Mouse (Mus musculus): ENCODE measurements around the gene Gsdma3. TPM values are rescaled to one million over a fixed set of nuclear protein-coding genes. Genes with fewer than 3 reads are reported as not detected.
"Not testable (repeated sequence)": the region's sequence is repeated elsewhere in the genome, so short reads cannot be mapped to it uniquely, and the experiment has no call there.

Gene Gsdma3
- polyA plus RNA-seq, 1 experiment from 2014 or later, result not detected

DNA sequence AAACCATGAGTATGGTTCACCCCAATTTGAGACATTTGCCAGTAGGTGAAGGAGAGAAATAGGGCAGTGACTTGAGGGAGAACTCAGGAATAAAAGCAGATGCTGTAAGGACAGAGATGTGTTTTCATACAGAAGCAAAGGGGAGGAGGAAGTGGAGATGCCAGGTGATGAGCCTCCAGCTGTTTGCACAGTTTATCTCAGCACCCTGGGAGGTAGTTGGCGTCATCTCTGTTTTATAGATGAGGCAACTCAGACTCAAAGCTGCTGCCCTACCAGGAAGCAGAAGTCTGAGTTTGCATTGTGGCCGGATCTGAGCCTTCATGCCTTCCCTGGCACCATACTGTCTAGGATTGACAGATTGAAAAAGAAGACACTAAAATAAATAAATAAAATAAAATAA, 42.8 kb downstream of the Gsdma3 start:
- Histone ChIP-seq H3K9ac (ENCODE audit: low read depth, low read length) (no peak overlapping the region), H3K27me3 (ENCODE audit: control insufficient read depth, insufficient read depth, low read length) (peaks cover 5% of the 10 kb centered on the region; the same call in 1 of the 2 replicates), H3K4me3 (ENCODE audit: low read depth, low read length) (no peak overlapping the region), H3K4me1 (replicated peaks; ENCODE audit: control insufficient read depth, insufficient read depth, low read length) (no peaks in the 10 kb centered on the region), H3K27ac (ENCODE audit: low read depth, low read length) (no peak overlapping the region), H3K36me3 (ENCODE audit: control insufficient read depth, insufficient read depth, low read length) (no peaks in the 10 kb centered on the region), H3K9me3 (ENCODE audit: control insufficient read depth, low read length) (no peaks in the 10 kb centered on the region), H3K4me2 (replicated peaks; ENCODE audit: low read depth, low read length) (no peak overlapping the region)
- no peak for ATAC-seq (ENCODE audit: low FRiP score)
- 75% methylated on average over 2 of the region's 2 CpGs for WGBS
- DNase-seq (ENCODE audit: low spot score), result no peak

DNA sequence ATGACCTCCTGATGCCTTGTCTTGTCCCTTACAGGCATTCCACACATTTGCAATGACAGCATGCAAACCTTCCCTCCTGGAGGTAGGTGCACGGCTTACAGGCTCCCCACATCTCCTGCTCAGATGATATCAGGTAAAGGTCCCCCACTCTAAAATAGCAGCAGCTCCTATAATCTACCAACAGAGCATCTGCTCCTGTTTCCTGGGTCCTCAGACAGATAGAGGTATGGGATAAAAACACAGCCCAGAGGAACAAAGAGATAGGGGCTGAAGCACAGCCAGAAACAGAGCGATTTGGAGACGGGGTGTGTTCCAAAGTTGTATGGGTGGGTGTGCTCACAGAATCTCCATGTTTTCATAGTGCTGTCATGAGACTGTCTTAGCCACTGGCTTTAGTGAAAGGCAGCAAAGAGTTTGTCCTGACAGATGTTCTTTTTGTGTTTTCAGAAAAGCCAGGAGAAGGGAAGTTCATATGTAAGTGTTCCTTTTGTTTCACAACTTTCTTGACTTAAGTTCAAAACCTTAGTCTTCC, 45.2 kb downstream of the Gsdma3 start:
- Histone ChIP-seq H3K4me2 (replicated peaks; ENCODE audit: low read depth, low read length) (no peak overlapping the region), H3K36me3 (ENCODE audit: control insufficient read depth, insufficient read depth, low read length) (no peaks in the 10 kb centered on the region), H3K4me1 (replicated peaks; ENCODE audit: control insufficient read depth, insufficient read depth, low read length) (no peaks in the 10 kb centered on the region), H3K27ac (ENCODE audit: low read depth, low read length) (no peak overlapping the region), H3K9ac (ENCODE audit: low read depth, low read length) (no peak overlapping the region), H3K9me3 (ENCODE audit: control insufficient read depth, low read length) (no peaks in the 10 kb centered on the region), H3K4me3 (ENCODE audit: low read depth, low read length) (no peak overlapping the region), H3K27me3 (ENCODE audit: control insufficient read depth, insufficient read depth, low read length) (peaks cover 5% of the 10 kb centered on the region; the same call in 1 of the 2 replicates)
- ATAC-seq (ENCODE audit: low FRiP score) (no peak), DNase-seq (ENCODE audit: low spot score) (no peak)
- WGBS, result 71% methylated on average over 3 of the region's 3 CpGs

GRCm38 (mm10) chr11:98671857-98672256, 45.7 kb downstream of the Gsdma3 start:
- no peak overlapping the region for H3K27ac ChIP-seq (ENCODE audit: low read depth, low read length)
- ATAC-seq (ENCODE audit: low FRiP score) (no peak), DNase-seq (ENCODE audit: low spot score) (no peak)
- no peak overlapping the region for H3K4me2 ChIP-seq (replicated peaks; ENCODE audit: low read depth, low read length)
- no peaks in the 10 kb centered on the region for H3K4me1 ChIP-seq (replicated peaks; ENCODE audit: control insufficient read depth, insufficient read depth, low read length)
- H3K27me3 ChIP-seq (ENCODE audit: control insufficient read depth, insufficient read depth, low read length), result peaks cover 5% of the 10 kb centered on the region; the same call in 1 of the 2 replicates
- WGBS, result 69% methylated on average over 5 of the region's 5 CpGs
- no peak overlapping the region for H3K4me3 ChIP-seq (ENCODE audit: low read depth, low read length)
- H3K9me3 ChIP-seq (ENCODE audit: control insufficient read depth, low read length), result no peaks in the 10 kb centered on the region
- no peak overlapping the region for H3K9ac ChIP-seq (ENCODE audit: low read depth, low read length)
- H3K36me3 ChIP-seq (ENCODE audit: control insufficient read depth, insufficient read depth, low read length), result no peaks in the 10 kb centered on the region

- H3K27me3 ChIP-seq (ENCODE audit: control insufficient read depth, insufficient read depth, low read length), result peaks cover 5% of the 10 kb centered on the region; the same call in 1 of the 2 replicates
- no peak overlapping the region for H3K9ac ChIP-seq (ENCODE audit: low read depth, low read length)
- no peaks in the 10 kb centered on the region for H3K9me3 ChIP-seq (ENCODE audit: control insufficient read depth, low read length)
- WGBS, result 92% methylated on average over 5 of the region's 5 CpGs
- no peak overlapping the region for H3K4me3 ChIP-seq (ENCODE audit: low read depth, low read length)
- ATAC-seq (ENCODE audit: low FRiP score), result no peak
- H3K36me3 ChIP-seq (ENCODE audit: control insufficient read depth, insufficient read depth, low read length), result no peaks in the 10 kb centered on the region
- H3K27ac ChIP-seq (ENCODE audit: low read depth, low read length), result no peak overlapping the region
- no peak overlapping the region for H3K4me2 ChIP-seq (replicated peaks; ENCODE audit: low read depth, low read length)
- H3K4me1 ChIP-seq (replicated peaks; ENCODE audit: control insufficient read depth, insufficient read depth, low read length), result no peaks in the 10 kb centered on the region
- DNase-seq (ENCODE audit: low spot score), result no peak
Measured at GRCm38 (mm10) chr11:98672482-98672881, 46.3 kb downstream of the Gsdma3 start.

DNA sequence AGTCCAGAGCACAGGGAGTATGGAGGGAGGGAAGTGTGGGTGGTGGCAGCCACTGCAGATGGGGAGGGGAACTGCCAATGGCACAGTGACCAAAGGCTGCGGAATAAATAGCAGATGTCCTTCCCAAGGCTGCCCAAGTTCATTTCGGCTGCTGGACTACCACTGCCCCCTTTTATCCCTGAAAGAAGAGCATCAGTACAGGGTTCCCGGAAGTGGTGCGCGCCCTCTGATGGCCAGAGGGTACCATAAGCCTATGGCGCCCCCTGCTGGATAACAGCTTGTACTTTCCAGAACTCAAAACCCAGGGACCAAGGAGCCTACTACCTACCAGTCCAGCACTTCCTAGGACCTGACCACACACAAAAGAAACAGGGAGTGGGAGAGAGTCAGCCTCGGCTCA, 47.0 kb downstream of the Gsdma3 start:
- ATAC-seq (ENCODE audit: low FRiP score), result not testable (repeated sequence)

DNA sequence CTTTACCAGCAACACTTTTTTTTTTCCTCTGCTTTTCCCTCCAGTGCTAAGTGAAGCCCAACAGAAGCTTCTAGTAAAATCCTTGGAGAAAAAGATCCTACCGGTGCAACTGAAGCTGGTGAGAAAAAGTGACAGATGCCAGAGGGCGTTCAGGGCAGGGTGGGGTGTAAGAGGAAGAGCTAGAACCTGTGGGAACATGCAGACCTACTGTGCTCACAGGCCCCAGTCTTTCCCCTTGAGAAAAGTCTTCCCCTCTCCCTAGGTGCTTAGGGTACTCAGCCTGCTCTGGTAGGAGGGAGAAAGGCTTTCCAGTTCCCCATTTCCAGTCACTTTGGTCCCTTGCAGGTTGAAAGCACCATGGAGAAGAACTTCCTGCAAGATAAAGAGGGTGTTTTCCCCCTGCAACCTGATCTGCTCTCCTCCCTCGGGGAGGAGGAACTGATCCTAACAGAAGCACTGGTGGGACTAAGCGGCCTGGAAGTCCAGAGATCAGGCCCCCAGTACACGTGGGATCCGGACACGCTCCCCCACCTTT, 49.7 kb downstream of the Gsdma3 start:
- no peak overlapping the region for H3K27ac ChIP-seq (ENCODE audit: low read depth, low read length)
- H3K27me3 ChIP-seq (ENCODE audit: control insufficient read depth, insufficient read depth, low read length), result no peaks in the 10 kb centered on the region
- H3K9me3 ChIP-seq (ENCODE audit: control insufficient read depth, low read length), result no peaks in the 10 kb centered on the region
- no peaks in the 10 kb centered on the region for H3K4me1 ChIP-seq (replicated peaks; ENCODE audit: control insufficient read depth, insufficient read depth, low read length)
- no peak overlapping the region for H3K4me3 ChIP-seq (ENCODE audit: low read depth, low read length)
- no peak overlapping the region for H3K4me2 ChIP-seq (replicated peaks; ENCODE audit: low read depth, low read length)
- no peaks in the 10 kb centered on the region for H3K36me3 ChIP-seq (ENCODE audit: control insufficient read depth, insufficient read depth, low read length)
- no peak for DNase-seq (ENCODE audit: low spot score)
- no peak overlapping the region for H3K9ac ChIP-seq (ENCODE audit: low read depth, low read length)
- no peak for ATAC-seq (ENCODE audit: low FRiP score)
- WGBS, result 52% methylated on average over 7 of the region's 7 CpGs

More for the DNA sequence above, 47.0 kb downstream of the Gsdma3 start:
- H3K27me3 ChIP-seq (ENCODE audit: control insufficient read depth, insufficient read depth, low read length); H3K36me3 ChIP-seq (ENCODE audit: control insufficient read depth, insufficient read depth, low read length); H3K4me1 ChIP-seq (replicated peaks; ENCODE audit: control insufficient read depth, insufficient read depth, low read length); H3K4me3 ChIP-seq (ENCODE audit: low read depth, low read length); H3K9ac ChIP-seq (ENCODE audit: low read depth, low read length); H3K4me2 ChIP-seq (replicated peaks; ENCODE audit: low read depth, low read length); H3K9me3 ChIP-seq (ENCODE audit: control insufficient read depth, low read length); H3K27ac ChIP-seq (ENCODE audit: low read depth, low read length): not testable (repeated sequence)
- WGBS, result 3% methylated on average over 6 of the region's 7 CpGs
- peak; percentile 72 for DNase-seq (ENCODE audit: low spot score)

DNA sequence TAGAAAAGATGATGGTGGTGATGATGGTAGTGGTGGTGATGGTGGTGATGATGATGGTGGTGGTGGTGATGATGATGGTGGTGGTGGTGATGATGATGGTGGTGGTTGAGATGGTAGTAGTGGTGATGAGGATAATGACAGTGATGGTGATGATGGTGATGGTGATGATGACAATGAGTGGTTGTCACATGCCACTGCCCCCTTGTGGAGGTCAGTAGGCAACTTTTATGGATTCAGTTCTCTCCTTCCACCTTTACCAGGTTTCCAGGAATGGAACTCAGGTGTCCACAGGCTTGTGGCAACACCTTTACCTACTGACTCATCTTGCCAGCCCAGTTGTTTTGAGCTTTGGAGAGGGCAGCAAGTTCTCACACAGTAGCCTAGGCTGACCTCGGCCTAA, 53.9 kb downstream of the Gsdma3 start:
- no peaks in the 10 kb centered on the region for H3K9me3 ChIP-seq (ENCODE audit: control insufficient read depth, low read length)
- ATAC-seq (ENCODE audit: low FRiP score) (no peak), DNase-seq (ENCODE audit: low spot score) (no peak)
- 84% methylated on average over 1 of the region's 1 CpGs for WGBS
- H3K4me1 ChIP-seq (replicated peaks; ENCODE audit: control insufficient read depth, insufficient read depth, low read length), result no peaks in the 10 kb centered on the region
- H3K27ac ChIP-seq (ENCODE audit: low read depth, low read length), result no peak overlapping the region
- H3K9ac ChIP-seq (ENCODE audit: low read depth, low read length), result no peak overlapping the region
- no peaks in the 10 kb centered on the region for H3K27me3 ChIP-seq (ENCODE audit: control insufficient read depth, insufficient read depth, low read length)
- no peak overlapping the region for H3K4me3 ChIP-seq (ENCODE audit: low read depth, low read length)
- H3K36me3 ChIP-seq (ENCODE audit: control insufficient read depth, insufficient read depth, low read length), result no peaks in the 10 kb centered on the region
- H3K4me2 ChIP-seq (replicated peaks; ENCODE audit: low read depth, low read length), result no peak overlapping the region

DNA sequence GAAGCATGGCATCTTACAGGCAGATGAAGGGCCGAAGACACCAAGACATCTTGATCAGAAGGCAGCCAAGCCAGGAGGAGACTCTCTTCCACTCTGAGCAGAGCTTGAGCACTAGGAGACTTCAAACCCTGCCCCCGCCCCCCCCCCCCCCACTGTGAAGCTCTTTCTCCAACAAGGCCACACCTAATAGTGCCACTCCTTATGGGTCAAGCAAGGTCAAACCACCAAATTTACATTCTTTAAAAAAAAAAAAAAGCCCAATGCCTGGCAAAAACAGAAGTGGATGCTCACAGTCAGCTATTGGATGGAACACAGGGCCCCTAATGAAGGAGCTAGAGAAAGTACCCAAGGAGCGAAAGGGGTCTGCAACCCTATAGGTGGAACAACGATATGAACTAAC, 54.4 kb downstream of the Gsdma3 start:
- H3K4me2 ChIP-seq (replicated peaks; ENCODE audit: low read depth, low read length); H3K27ac ChIP-seq (ENCODE audit: low read depth, low read length); H3K4me1 ChIP-seq (replicated peaks; ENCODE audit: control insufficient read depth, insufficient read depth, low read length); H3K9ac ChIP-seq (ENCODE audit: low read depth, low read length); H3K4me3 ChIP-seq (ENCODE audit: low read depth, low read length); H3K27me3 ChIP-seq (ENCODE audit: control insufficient read depth, insufficient read depth, low read length); H3K36me3 ChIP-seq (ENCODE audit: control insufficient read depth, insufficient read depth, low read length); H3K9me3 ChIP-seq (ENCODE audit: control insufficient read depth, low read length); DNase-seq (ENCODE audit: low spot score); ATAC-seq (ENCODE audit: low FRiP score): not testable (repeated sequence)
- WGBS, result 85% methylated on average over 4 of the region's 4 CpGs

DNA sequence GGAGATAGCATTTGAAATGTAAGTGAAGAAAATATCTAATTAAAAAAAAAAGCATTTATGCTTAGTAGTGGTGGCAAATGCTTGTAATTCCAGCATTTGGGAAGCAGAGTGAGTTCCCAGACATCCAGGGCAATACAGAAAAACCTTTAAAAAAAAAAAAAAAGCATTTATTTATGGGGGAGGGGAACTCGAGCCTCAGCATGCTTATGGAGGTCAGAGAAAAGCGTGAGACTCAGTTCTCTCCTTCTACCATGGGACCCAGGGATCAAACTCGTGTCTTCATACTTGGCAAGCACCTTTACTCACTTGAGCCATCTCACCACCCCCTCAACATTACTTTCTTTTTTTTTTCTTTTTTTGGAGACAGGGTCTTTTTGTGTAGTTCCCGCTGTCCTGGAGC, 55.0 kb downstream of the Gsdma3 start:
- H3K9me3 ChIP-seq (ENCODE audit: control insufficient read depth, low read length), result no peaks in the 10 kb centered on the region
- no peaks in the 10 kb centered on the region for H3K36me3 ChIP-seq (ENCODE audit: control insufficient read depth, insufficient read depth, low read length)
- DNase-seq (ENCODE audit: low spot score) (no peak), ATAC-seq (ENCODE audit: low FRiP score) (no peak)
- H3K4me3 ChIP-seq (ENCODE audit: low read depth, low read length), result no peak overlapping the region
- no peak overlapping the region for H3K27ac ChIP-seq (ENCODE audit: low read depth, low read length)
- H3K9ac ChIP-seq (ENCODE audit: low read depth, low read length), result no peak overlapping the region
- 76% methylated on average over 4 of the region's 4 CpGs for WGBS
- no peak overlapping the region for H3K4me2 ChIP-seq (replicated peaks; ENCODE audit: low read depth, low read length)
- no peaks in the 10 kb centered on the region for H3K27me3 ChIP-seq (ENCODE audit: control insufficient read depth, insufficient read depth, low read length)
- no peaks in the 10 kb centered on the region for H3K4me1 ChIP-seq (replicated peaks; ENCODE audit: control insufficient read depth, insufficient read depth, low read length)

Measured in hindbrain, embryonic 11.5 days (tissue).